Mouse (Mus musculus): ENCODE measurements around the gene Cog8.
A peak's percentile ranks its signal among the peaks of the same experiment; 100 is the strongest.
"Not testable (repeated sequence)": the region's sequence is repeated elsewhere in the genome, so short reads cannot be mapped to it uniquely, and the experiment has no call there.

Cog8 gene

GRCm38 (mm10) chr8:107045478-107045877 is 11.0 kb downstream of the Cog8 start:
- DNase-seq (ENCODE audit: low spot score), result no peak

- no peak for DNase-seq (ENCODE audit: low spot score)
Observed at GRCm38 (mm10) chr8:107040632-107041031, 15.9 kb downstream of the Cog8 start.

- no peak for DNase-seq (ENCODE audit: low spot score)
Observed at GRCm38 (mm10) chr8:107036626-107037025, 19.9 kb downstream of the Cog8 start.

- DNase-seq (ENCODE audit: low spot score), result no peak
Observed at GRCm38 (mm10) chr8:107035641-107036040, 20.8 kb downstream of the Cog8 start.

GRCm38 (mm10) chr8:107033609-107034008 is 22.9 kb downstream of the Cog8 start:
- not testable (repeated sequence) for DNase-seq (ENCODE audit: low spot score)

GRCm38 (mm10) chr8:107031577-107032090 is 24.9 kb downstream of the Cog8 start:
- DNase-seq (ENCODE audit: low spot score), result no peak

- peak; percentile 96 for DNase-seq (ENCODE audit: low spot score)
Observed at GRCm38 (mm10) chr8:107030650-107031576, 25.6 kb downstream of the Cog8 start, which contains the start of gene Vps4a. Gene Vps4a, plus strand, starts transcription at chr8:107031222.

- no peak for DNase-seq (ENCODE audit: low spot score)
Observed at GRCm38 (mm10) chr8:107030058-107030457, 26.4 kb downstream of the Cog8 start.

GRCm38 (mm10) chr8:107029310-107029709 is 27.2 kb downstream of the Cog8 start:
- DNase-seq (ENCODE audit: low spot score), result no peak

- no peak for DNase-seq (ENCODE audit: low spot score)
Observed at GRCm38 (mm10) chr8:107023479-107023878, 33.0 kb downstream of the Cog8 start.

- DNase-seq (ENCODE audit: low spot score), result no peak
Observed at GRCm38 (mm10) chr8:107014915-107015314, 41.6 kb downstream of the Cog8 start.

GRCm38 (mm10) chr8:107012666-107013065 is 43.8 kb downstream of the Cog8 start:
- DNase-seq (ENCODE audit: low spot score), result no peak

GRCm38 (mm10) chr8:107007795-107008194 is 48.7 kb downstream of the Cog8 start:
- no peak for DNase-seq (ENCODE audit: low spot score)

- peak; percentile 87 for DNase-seq (ENCODE audit: low spot score)
Observed at GRCm38 (mm10) chr8:107002532-107002931, 54.0 kb downstream of the Cog8 start.

GRCm38 (mm10) chr8:106999068-106999467 is 57.4 kb downstream of the Cog8 start:
- DNase-seq (ENCODE audit: low spot score), result peak; percentile 49

GRCm38 (mm10) chr8:106997416-106997815 is 59.1 kb downstream of the Cog8 start:
- no peak for DNase-seq (ENCODE audit: low spot score)

GRCm38 (mm10) chr8:106996339-106996738 is 60.1 kb downstream of the Cog8 start:
- not testable (repeated sequence) for DNase-seq (ENCODE audit: low spot score)

Measured in layer of hippocampus, adult 9-10 months (tissue).